Mouse (Mus musculus) c-Kit-positive CD71-negative TER-119-negative erythroid progenitor cells, embryonic 14.5 days (primary cell): ENCODE data around the gene Rufy4.

Experiments
- DNase-seq: peaks from one replicate; pipeline ENCODE4 v3.0.0-alpha.2; 2013; ENCODE audit warnings: low read depth

The Rufy4 gene

DNA sequence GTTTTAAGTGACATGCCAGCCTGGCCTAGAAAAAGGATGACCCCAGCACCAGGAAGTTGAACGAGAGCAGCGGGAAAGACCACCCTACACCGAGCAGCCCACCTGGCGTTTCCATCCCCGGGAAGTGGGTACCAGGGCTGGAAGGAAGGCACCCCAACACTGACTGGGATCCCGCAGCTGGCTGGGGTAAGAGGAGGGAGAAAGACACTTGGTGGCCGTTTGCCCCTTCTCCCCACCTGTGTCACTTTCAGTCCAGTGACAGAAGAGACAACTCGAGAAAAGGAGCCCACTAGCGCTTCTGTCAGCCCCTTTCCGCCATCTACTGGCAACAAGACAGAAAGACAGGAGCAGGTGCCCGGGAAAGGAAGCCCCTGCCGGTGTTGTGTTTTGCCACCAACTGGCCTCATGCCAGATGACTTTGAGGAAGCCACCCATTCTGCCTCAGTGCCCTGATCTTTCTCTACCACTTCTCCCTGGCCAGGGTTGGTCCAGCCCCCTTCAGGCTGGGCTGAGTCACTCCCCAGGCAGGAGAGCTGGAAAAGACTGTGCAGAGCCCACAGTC is at the start of gene Rufy4:
Gene Rufy4 (plus strand): TSS at position 551 of the 562 bp plus-strand sequence.
- peak; percentile 92 for DNase-seq

GRCm38 (mm10) chr1:74076230-74076629 is 49.1 kb upstream of the Rufy4 start:
- no peak for DNase-seq

GRCm38 (mm10) chr1:74077353-74077752 is 48.0 kb upstream of the Rufy4 start:
- DNase-seq, result peak; percentile 85

DNA sequence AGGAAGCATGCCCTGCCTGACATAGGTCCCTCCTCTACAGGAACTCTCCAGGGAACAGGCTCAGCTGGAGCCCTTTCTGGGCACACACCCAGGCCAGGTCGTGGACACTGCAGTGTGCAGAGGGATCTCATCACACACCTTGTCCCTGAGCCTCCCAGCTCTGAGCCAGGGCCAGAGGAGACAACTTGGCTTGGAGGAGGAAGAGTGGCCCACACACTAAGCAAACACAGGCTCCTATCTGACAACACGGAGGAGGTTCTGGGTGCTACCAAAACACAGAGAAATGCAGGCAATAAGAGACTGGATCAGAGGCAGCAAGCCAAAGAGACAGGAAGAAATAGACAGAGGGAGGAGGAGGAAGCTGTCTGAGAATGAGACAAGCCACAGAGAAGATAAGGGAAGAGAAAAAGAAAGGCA is 43.8 kb upstream of the Rufy4 start:
- no peak for DNase-seq

- DNase-seq, result peak; percentile 50
Observed at GRCm38 (mm10) chr1:74082841-74083463, 42.4 kb upstream of the Rufy4 start.

- DNase-seq, result no peak
Observed at GRCm38 (mm10) chr1:74084065-74084705, 41.2 kb upstream of the Rufy4 start.

DNA sequence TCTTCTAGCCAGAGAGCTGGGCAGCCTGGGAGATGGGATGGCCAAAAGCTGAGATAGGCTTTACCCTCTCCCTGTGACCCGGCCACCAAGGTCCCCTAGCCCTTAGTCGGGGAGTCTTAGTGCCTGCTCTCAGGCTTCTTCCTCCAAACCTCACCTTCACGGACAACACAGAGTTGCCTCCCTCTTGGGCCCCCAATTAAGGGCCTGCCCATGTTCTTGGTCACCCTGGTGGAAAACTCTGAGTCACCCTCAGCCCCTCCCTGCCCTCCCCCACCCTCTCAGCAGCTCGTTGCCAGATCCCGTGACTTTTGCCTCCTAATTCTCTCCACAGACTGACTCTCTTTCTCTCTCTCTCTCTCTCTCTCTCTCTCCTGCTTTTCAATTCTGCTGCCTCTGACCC is 40.6 kb upstream of the Rufy4 start:
- no peak for DNase-seq

DNA sequence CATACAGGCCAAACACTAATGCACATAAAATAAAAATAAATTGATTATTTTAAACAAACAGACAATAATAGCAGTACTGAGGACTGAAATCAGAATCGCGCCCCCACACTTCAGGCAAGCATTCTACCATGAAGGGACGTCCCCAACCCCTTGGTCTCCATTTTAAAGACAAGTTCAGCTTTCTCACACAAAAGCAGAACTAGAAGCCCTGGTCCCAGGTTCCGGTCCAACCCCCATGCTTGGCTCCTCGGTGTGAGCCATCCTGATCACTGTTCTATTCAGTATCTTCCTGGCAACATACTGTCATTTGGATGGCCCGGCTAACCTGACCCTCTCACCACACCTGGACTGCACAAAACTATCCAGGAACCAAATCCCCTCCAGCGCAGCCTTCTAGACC is 39.8 kb upstream of the Rufy4 start:
- DNase-seq, result no peak

DNA sequence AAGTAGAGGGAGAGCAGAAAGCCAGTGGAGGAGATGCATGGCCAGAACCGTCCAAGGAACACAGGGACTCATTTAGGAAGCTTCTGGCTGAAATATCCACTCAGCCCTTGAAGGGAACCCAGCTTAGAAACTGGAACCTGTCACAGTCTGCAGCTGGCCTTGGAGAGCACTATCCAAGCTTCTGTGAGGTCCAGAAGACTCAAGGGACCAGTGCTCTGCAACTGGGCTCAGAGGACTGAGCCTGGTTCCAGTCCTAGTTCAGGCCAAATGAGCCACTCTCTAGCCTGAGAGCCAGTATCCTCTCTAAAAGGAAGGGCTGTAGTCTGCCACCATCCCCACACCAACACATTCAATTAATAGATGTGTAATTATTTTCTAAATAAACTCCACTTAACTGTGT is 36.8 kb upstream of the Rufy4 start:
- no peak for DNase-seq

DNA sequence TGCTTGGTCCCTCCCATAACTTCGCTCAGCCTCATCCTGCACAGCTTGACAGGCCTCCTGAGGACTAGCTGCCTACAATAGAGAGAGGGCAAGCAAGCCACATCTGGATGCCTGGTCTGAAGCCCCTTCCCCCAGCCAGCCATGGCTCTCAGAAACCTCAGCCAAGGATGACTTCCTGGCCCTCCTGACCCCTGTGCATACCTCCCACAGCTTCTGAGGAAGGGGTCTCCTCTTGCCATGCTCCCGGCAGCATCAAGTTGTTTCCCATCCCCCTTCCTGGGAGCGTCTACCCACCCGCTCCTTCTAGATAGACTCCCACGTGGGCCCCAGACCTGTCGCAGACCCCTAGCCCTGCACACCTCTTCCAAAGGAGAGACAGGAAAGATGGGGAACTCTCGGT is 35.0 kb upstream of the Rufy4 start:
- DNase-seq, result no peak

DNA sequence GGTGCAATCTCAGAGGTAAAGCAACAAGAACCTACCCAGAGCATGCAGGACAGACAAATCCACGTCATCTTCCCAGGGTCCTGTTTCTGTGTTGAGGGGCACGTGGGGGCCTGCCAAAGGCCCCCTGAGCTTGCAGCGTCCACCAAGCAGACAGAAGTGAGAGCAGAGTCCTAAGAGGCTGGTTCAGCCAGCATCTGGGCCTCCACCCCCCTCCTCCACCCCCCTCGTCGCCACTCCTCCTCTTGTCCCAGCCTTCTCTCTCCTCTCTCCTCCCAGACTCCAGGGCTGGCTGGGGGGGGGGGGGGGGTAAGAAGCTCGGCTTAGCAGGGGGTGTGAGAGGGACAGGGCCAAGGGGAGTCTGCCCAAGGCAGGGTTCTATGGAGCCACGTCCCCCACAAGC is 34.2 kb upstream of the Rufy4 start:
- no peak for DNase-seq

DNA sequence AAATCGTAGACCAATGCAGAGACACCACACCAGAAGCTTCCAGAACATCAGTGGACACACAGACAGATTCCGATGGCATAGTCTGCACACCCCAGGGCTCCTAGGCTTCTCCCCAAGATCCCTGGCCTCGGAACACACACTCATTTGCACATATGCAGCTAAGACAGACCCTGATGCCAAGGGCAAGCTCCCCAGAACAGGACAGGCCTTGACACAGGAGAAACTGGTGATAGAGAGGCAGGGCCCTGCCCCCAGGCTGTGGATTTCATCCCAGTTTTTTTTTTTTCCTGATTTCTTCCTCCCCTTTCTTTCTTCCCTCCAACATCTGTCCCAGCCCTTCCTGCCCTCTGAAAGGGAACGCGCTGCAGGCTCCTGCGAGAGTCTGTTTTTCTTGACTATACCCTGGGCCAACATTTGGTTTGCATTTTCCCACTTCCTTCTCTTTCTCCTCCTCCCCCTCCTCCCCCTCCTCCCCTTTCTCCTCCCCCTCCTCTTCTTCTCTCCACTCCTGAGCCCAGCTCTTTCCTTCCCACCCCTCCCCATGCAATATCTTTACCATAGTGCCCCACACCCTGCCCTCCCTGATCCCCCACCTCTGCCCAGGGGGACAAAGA is 33.6 kb upstream of the Rufy4 start:
- no peak for DNase-seq

- DNase-seq, result no peak
Observed at GRCm38 (mm10) chr1:74092242-74092641, 33.1 kb upstream of the Rufy4 start.

DNA sequence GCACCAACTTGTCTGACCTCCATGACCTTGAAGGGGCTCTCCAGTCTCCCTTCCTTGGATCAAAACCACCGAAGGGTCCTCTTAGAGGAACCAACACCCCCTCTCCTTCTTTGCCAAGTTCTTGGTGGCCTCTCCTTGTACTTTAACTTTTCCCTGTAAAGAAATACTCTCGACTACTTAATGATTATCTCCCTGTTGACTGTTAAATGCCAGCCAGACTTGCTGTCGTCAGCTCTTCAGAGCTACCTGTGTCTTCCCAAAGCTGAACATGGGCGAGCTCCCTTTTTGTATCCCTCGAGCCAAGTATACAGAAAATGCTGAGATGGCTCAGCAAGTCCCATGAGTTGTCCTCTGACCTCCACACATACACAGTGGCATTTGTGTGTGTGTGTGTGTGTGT is 31.9 kb upstream of the Rufy4 start:
- DNase-seq, result no peak

- no peak for DNase-seq
Observed at GRCm38 (mm10) chr1:74094497-74095270, 30.7 kb upstream of the Rufy4 start.

DNA sequence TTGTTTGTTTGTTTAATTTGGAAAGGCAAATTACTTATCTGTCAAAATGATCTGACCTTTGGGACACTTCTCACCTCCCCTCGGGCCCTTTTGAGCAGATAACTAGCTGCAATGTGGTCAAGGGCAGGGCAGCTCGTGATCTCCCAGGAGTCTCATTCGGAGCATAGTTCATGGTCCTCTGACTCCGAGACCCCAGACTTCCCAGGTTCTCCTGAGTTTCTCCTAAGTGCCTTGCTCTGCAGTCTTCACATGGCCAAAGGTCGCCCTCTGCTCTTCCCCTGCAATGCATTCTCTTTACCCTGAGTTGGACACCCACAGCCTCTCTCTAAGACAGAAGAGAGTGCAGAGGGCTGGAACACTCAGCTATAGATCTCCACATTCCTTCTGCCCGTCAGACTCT is 30.0 kb upstream of the Rufy4 start:
- no peak for DNase-seq

DNA sequence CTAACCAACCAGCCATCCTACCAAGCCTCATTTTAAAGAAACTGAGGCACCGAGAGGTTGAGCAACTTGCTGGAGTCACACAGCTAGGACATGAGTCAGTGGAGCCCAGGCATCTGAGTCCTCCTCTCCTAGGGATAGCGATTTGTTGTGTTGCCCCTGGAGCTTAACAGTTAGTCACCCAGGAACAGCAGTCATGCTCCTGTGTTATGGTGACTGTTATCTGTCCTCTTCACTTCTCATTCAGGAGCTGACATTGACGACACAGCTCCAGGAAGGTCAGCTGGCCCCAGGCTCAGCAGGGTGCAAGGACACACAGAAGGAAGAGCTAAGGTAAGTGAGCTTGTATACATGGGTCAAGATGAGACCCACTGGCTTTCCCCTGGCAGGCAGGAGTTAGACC is 29.6 kb upstream of the Rufy4 start:
- no peak for DNase-seq

- DNase-seq, result no peak
Observed at GRCm38 (mm10) chr1:74098004-74099000, 27.0 kb upstream of the Rufy4 start.

- no peak for DNase-seq
Observed at GRCm38 (mm10) chr1:74099001-74099435, 26.3 kb upstream of the Rufy4 start.

DNA sequence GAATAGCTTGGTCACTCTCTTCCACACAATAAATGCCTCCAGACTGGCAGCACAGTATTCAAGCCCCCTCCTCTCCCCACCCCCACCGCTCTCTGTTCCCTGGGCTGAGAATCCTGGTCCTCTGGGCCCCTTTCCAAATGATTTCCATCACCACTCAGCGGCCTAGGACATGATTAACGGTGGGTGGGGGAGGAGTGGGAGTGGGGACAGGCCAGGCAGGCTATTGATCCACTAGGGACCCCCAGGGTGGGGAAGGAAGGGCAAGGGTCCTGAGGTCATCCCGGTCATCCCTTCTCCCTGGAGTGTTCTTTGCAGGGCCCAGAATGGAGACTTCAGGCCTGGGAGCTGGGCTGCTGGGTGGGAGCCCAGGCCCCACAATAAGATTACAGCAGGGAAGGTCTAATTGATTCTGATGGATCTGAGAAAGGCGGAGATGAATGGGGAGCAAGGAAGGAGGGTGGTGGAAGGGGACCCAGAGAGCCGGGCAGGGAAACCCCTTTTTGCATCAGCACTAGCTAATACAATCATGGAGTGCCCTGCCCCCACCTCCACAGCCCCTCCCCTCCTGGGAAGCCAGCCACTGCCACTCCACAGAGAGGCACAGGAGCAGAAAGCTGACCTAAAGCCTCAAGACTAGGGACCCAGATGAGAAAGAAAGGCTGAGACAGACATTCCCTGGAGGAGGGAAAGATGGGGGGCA is 21.5 kb upstream of the Rufy4 start:
- DNase-seq, result no peak

DNA sequence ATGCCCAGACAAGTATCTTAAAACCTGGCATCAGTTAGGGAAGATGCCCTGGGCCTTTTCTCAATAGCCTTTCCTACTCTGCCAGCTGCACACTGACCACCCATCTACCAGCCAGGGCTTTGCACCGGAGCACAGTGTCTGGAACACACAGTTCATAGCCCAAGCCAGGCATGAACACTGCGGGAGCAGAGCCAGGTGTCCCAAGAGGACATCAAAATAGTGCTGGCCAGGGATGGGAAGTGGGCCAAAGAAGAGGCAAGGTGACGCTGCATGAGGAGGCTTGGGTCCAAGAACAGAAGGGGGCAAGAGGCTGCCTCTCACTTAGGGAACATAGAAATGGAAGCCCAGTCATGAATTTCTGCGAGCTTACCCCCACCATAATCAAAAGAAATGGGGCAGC is 19.7 kb upstream of the Rufy4 start:
- no peak for DNase-seq
